Mouse (Mus musculus) E14TG2a.4 (cell line): Measurements from ENCODE around the gene Timeless.
"Not testable (repeated sequence)": the region's sequence is repeated elsewhere in the genome, so short reads cannot be mapped to it uniquely, and the experiment has no call there.

Experiments used
- CTCF ChIP-seq: conservative IDR thresholded peaks from 2 replicates; pipeline ENCODE4 v1.5.1; 2014; ENCODE audit warnings: low read length
- NANOG ChIP-seq: IDR thresholded peaks from 2 replicates; pipeline ENCODE4 v1.6.1; 2014; ENCODE audit warnings: borderline replicate concordance, low read length, mixed read lengths

DNA sequence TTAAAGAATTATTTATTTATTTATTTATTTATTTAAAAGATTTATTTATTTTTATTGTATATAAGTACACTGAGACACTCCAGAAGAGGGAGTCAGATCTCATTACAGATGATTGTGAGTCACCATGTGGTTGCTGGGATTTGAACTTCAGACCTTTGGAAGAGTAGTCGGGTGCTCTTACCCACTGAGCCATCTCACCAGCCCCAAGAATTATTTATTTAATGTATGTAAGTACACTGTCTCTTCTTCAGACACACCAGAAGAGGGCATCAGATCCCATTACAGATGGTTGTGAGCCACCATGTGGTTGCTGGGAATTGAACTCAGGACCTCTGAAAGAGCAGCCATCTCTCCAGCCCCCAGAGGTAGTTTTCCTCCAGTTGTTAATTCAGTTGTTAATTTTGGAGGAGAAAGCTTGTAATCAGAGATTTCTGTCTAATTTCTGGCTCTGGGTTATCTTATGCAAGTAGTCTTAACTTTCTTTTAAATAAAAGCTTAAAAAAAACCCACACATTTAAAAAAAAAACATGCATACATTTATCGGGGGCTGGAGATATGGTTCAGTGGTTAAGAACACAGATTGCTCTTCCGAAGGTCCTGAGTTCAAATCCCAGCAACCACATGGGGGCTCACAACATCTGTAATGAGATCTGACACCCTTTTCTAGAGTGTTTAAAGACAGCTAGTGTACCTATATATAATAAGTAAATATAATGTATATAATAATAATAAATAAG lies 39.7 kb upstream of the Timeless start:
- not testable (repeated sequence) for TF ChIP-seq CTCF, NANOG
